Mouse (Mus musculus) E14TG2a.4 (cell line): ENCODE data around the gene Add1.

Experiments
- CTCF ChIP-seq: conservative IDR thresholded peaks from 2 replicates; pipeline ENCODE4 v1.5.1; 2014; ENCODE audit warnings: low read length
- NANOG ChIP-seq: IDR thresholded peaks from 2 replicates; pipeline ENCODE4 v1.6.1; 2014; ENCODE audit warnings: borderline replicate concordance, low read length, mixed read lengths
- POU5F1 ChIP-seq: IDR thresholded peaks from 2 replicates; pipeline ENCODE4 v1.6.1; 2014; ENCODE audit warnings: low read length, borderline replicate concordance

DNA sequence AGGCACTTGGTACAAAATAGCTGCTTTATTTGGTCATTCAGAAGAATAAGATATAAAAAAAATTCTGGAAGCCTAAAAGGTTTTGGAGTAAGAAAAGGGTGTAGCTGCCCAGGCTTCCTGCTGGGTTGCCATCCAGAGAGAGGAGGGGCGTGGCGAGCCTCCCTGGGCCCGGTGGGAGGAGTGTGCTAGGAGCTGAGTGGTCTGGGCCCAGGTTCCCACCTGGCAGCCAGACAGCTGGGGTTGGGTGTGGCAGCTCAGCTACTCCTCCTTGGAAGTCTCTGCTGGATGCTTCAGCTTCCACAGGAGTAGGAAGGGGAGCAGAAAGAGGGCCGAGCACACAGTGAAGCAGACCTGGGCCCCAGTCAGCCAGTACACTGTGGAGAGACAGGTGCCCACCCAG, 60.2 kb downstream of the Add1 start:
- TF ChIP-seq CTCF (no peak), NANOG (no peak), POU5F1 (no peak)
